Mouse (Mus musculus): ENCODE data around the gene Pacsin2.

GRCm38 (mm10) chr15:83364194-83364593 lies 100.2 kb downstream of the Pacsin2 start:
- TF ChIP-seq CTCF (conservative IDR thresholded peaks at IDR 0.05; ENCODE audit: low read length) (no peak), NANOG (IDR thresholded peaks at IDR 0.05; ENCODE audit: borderline replicate concordance, low read length) (no peak), POU5F1 (IDR thresholded peaks at IDR 0.05; ENCODE audit: borderline replicate concordance, low read length) (no peak)

Data from E14TG2a.4 (cell line).